Mouse (Mus musculus): ENCODE measurements around the gene Gm20388. TPM values are rescaled to one million over a fixed set of nuclear protein-coding genes. Genes with fewer than 3 reads are reported as not detected.

The Gm20388 gene
- polyA plus RNA-seq, 1 experiment, result 10.6 TPM

- no peak overlapping the region for H3K27ac ChIP-seq (ENCODE audit: control insufficient read depth, insufficient read depth, low read depth, low read length, poor library complexity)
- WGBS, result 59% methylated on average over 9 of the region's 9 CpGs
- TF ChIP-seq CTCF (IDR thresholded peaks at IDR 0.05; ENCODE audit: control insufficient read depth, insufficient read depth, low read length), result no peak
- no peak for TF ChIP-seq POLR2A (IDR thresholded peaks at IDR 0.05; ENCODE audit: borderline replicate concordance, control insufficient read depth, low read depth, low read length)
- no peak overlapping the region for H3K4me3 ChIP-seq (replicated peaks; ENCODE audit: control insufficient read depth, low read depth, low read length)
- H3K4me1 ChIP-seq (ENCODE audit: control insufficient read depth, insufficient read depth, low read length), result peaks cover 2% of the 10 kb centered on the region; the same call in 1 of the 2 replicates
Measured at GRCm38 (mm10) chr8:120285878-120286277, 375.2 kb downstream of the Gm20388 start.

GRCm38 (mm10) chr8:120288122-120288908, 377.7 kb downstream of the Gm20388 start:
- TF ChIP-seq POLR2A (IDR thresholded peaks at IDR 0.05; ENCODE audit: borderline replicate concordance, control insufficient read depth, low read depth, low read length) (no peak), CTCF (IDR thresholded peaks at IDR 0.05; ENCODE audit: control insufficient read depth, insufficient read depth, low read length) (peak; percentile 82)
- peaks cover 4% of the 10 kb centered on the region for H3K4me1 ChIP-seq (ENCODE audit: control insufficient read depth, insufficient read depth, low read length)
- H3K27ac ChIP-seq (ENCODE audit: control insufficient read depth, insufficient read depth, low read depth, low read length, poor library complexity), result no peak overlapping the region; the same call in 1 of the 2 replicates
- 58% methylated on average over 21 of the region's 21 CpGs for WGBS
- no peak overlapping the region for H3K4me3 ChIP-seq (replicated peaks; ENCODE audit: control insufficient read depth, low read depth, low read length)

- Histone ChIP-seq H3K4me1 (ENCODE audit: control insufficient read depth, insufficient read depth, low read length) (peaks cover 4% of the 10 kb centered on the region), H3K27ac (ENCODE audit: control insufficient read depth, insufficient read depth, low read depth, low read length, poor library complexity) (no peak overlapping the region; the same call in 1 of the 2 replicates), H3K4me3 (replicated peaks; ENCODE audit: control insufficient read depth, low read depth, low read length) (no peak overlapping the region)
- TF ChIP-seq POLR2A (IDR thresholded peaks at IDR 0.05; ENCODE audit: borderline replicate concordance, control insufficient read depth, low read depth, low read length), result no peak
- no peak for TF ChIP-seq CTCF (IDR thresholded peaks at IDR 0.05; ENCODE audit: control insufficient read depth, insufficient read depth, low read length)
- WGBS, result 84% methylated on average over 7 of the region's 7 CpGs
Measured at GRCm38 (mm10) chr8:120289191-120289590, 378.6 kb downstream of the Gm20388 start.

- 83% methylated on average over 10 of the region's 10 CpGs for WGBS
- TF ChIP-seq CTCF (IDR thresholded peaks at IDR 0.05; ENCODE audit: control insufficient read depth, insufficient read depth, low read length) (no peak), POLR2A (IDR thresholded peaks at IDR 0.05; ENCODE audit: borderline replicate concordance, control insufficient read depth, low read depth, low read length) (no peak)
- Histone ChIP-seq H3K4me3 (replicated peaks; ENCODE audit: control insufficient read depth, low read depth, low read length) (no peak overlapping the region), H3K4me1 (ENCODE audit: control insufficient read depth, insufficient read depth, low read length) (peaks cover 5% of the 10 kb centered on the region), H3K27ac (ENCODE audit: control insufficient read depth, insufficient read depth, low read depth, low read length, poor library complexity) (no peak overlapping the region; the same call in 1 of the 2 replicates)
Measured at GRCm38 (mm10) chr8:120289698-120290181, 379.1 kb downstream of the Gm20388 start.

GRCm38 (mm10) chr8:120290614-120291013, 380.0 kb downstream of the Gm20388 start:
- 70% methylated on average over 15 of the region's 15 CpGs for WGBS

GRCm38 (mm10) chr8:120291650-120292049, 381.0 kb downstream of the Gm20388 start:
- 89% methylated on average over 9 of the region's 9 CpGs for WGBS

More at GRCm38 (mm10) chr8:120290614-120291013, 380.0 kb downstream of the Gm20388 start:
- Histone ChIP-seq H3K4me3 (replicated peaks; ENCODE audit: control insufficient read depth, low read depth, low read length) (peak overlapping the region; percentile 14), H3K27ac (ENCODE audit: control insufficient read depth, insufficient read depth, low read depth, low read length, poor library complexity) (0 out of 2 replicates have a peak overlapping the region, but pooled peaks have one; percentile 24), H3K4me1 (ENCODE audit: control insufficient read depth, insufficient read depth, low read length) (peaks cover 5% of the 10 kb centered on the region)
- TF ChIP-seq POLR2A (IDR thresholded peaks at IDR 0.05; ENCODE audit: borderline replicate concordance, control insufficient read depth, low read depth, low read length) (no peak), CTCF (IDR thresholded peaks at IDR 0.05; ENCODE audit: control insufficient read depth, insufficient read depth, low read length) (no peak)

GRCm38 (mm10) chr8:120292316-120293107, 381.9 kb downstream of the Gm20388 start:
- peak overlapping the region; percentile 91 for H3K27ac ChIP-seq (ENCODE audit: control insufficient read depth, insufficient read depth, low read depth, low read length, poor library complexity)
- WGBS, result 72% methylated on average over 8 of the region's 8 CpGs
- peaks cover 3% of the 10 kb centered on the region for H3K4me1 ChIP-seq (ENCODE audit: control insufficient read depth, insufficient read depth, low read length)
- peak overlapping the region; percentile 71 for H3K4me3 ChIP-seq (replicated peaks; ENCODE audit: control insufficient read depth, low read depth, low read length)
- TF ChIP-seq POLR2A (IDR thresholded peaks at IDR 0.05; ENCODE audit: borderline replicate concordance, control insufficient read depth, low read depth, low read length) (no peak), CTCF (IDR thresholded peaks at IDR 0.05; ENCODE audit: control insufficient read depth, insufficient read depth, low read length) (no peak)

More at GRCm38 (mm10) chr8:120291650-120292049, 381.0 kb downstream of the Gm20388 start:
- Histone ChIP-seq H3K27ac (ENCODE audit: control insufficient read depth, insufficient read depth, low read depth, low read length, poor library complexity) (peak overlapping the region; percentile 40; the same call in 1 of the 2 replicates), H3K4me3 (replicated peaks; ENCODE audit: control insufficient read depth, low read depth, low read length) (peak overlapping the region; percentile 71), H3K4me1 (ENCODE audit: control insufficient read depth, insufficient read depth, low read length) (peaks cover 3% of the 10 kb centered on the region)
- TF ChIP-seq CTCF (IDR thresholded peaks at IDR 0.05; ENCODE audit: control insufficient read depth, insufficient read depth, low read length) (no peak), POLR2A (IDR thresholded peaks at IDR 0.05; ENCODE audit: borderline replicate concordance, control insufficient read depth, low read depth, low read length) (no peak)

Measured in bone marrow, adult 2 months (tissue).